Mouse (Mus musculus) ES-Bruce4 (cell line): Measurements from ENCODE around the gene Rae1.

Source experiments
- CTCF ChIP-seq: IDR thresholded peaks from one replicate; pipeline ENCODE4 v1.8.1; 2011; ENCODE audit warnings: low read depth, low read length
- EP300 ChIP-seq: IDR thresholded peaks from 2 replicates; pipeline ENCODE4 v1.6.1; 2011; ENCODE audit warnings: low read depth, low read length; ENCODE audit not compliant: insufficient read depth
- POLR2A ChIP-seq: IDR thresholded peaks from one replicate; pipeline ENCODE4 v1.8.1; 2011; ENCODE audit warnings: low read length; ENCODE audit not compliant: insufficient read depth

GRCm38 (mm10) chr2:172950722-172951121, 49.2 kb upstream of the Rae1 start:
- TF ChIP-seq CTCF, result no peak
- TF ChIP-seq EP300, result no peak
- TF ChIP-seq POLR2A, result no peak
